Mouse (Mus musculus) myocyte (in vitro differentiated cells): ENCODE results near the gene Ccdc58.

Source experiments
- CEBPB ChIP-seq: IDR thresholded peaks from 2 replicates; pipeline ENCODE4 v1.6.1; 2011; ENCODE audit warnings: mild to moderate bottlenecking, moderate library complexity; ENCODE audit not compliant: poor library complexity, insufficient read depth, severe bottlenecking
- E2F4 ChIP-seq: IDR thresholded peaks from one replicate; pipeline ENCODE4 v1.6.1; 2011; ENCODE audit warnings: mild to moderate bottlenecking, control low read depth, moderate library complexity; ENCODE audit not compliant: insufficient read depth
- MAX ChIP-seq: IDR thresholded peaks from one replicate; pipeline ENCODE4 v1.6.1; 2011; ENCODE audit warnings: low read depth, mild to moderate bottlenecking, control low read depth
- MYOD1 ChIP-seq, 3 experiments: IDR thresholded peaks; one replicate each; pipeline ENCODE4 v1.6.1; 2011; ENCODE audit warnings: control low read depth in 2 of 3, low read depth in 2 of 3, mild to moderate bottlenecking in 2 of 3, moderate library complexity in 1 of 3; ENCODE audit not compliant: insufficient read length in 2 of 3, control insufficient read depth in 1 of 3
- MYOG ChIP-seq, 3 experiments: IDR thresholded peaks; one replicate each; pipeline ENCODE4 v1.6.1; 2011; ENCODE audit warnings: control low read depth in 2 of 3, low read depth in 2 of 3, mild to moderate bottlenecking in 2 of 3; ENCODE audit not compliant: insufficient read length in 2 of 3, control insufficient read depth in 1 of 3, insufficient read depth in 1 of 3
- POLR2A ChIP-seq: IDR thresholded peaks from one replicate; pipeline ENCODE4 v1.6.1; 2011; ENCODE audit warnings: low read depth, mild to moderate bottlenecking, control low read depth, moderate library complexity; ENCODE audit not compliant: insufficient read length
- POLR2AphosphoS2 ChIP-seq: IDR thresholded peaks from one replicate; pipeline ENCODE4 v1.6.1; 2011; ENCODE audit warnings: low read depth, control low read depth; ENCODE audit not compliant: insufficient read length
- REST ChIP-seq: IDR thresholded peaks from one replicate; pipeline ENCODE4 v1.6.1; 2011; ENCODE audit warnings: mild to moderate bottlenecking, control low read depth, moderate library complexity; ENCODE audit not compliant: insufficient read depth, insufficient read length
- SRF ChIP-seq: IDR thresholded peaks from one replicate; pipeline ENCODE4 v1.6.1; 2011; ENCODE audit warnings: low read depth; ENCODE audit not compliant: control insufficient read depth, insufficient read length
- TCF12 ChIP-seq: IDR thresholded peaks from one replicate; pipeline ENCODE4 v1.6.1; 2011; ENCODE audit warnings: mild to moderate bottlenecking, control low read depth; ENCODE audit not compliant: poor library complexity, insufficient read depth, severe bottlenecking
- TCF3 ChIP-seq: IDR thresholded peaks from one replicate; pipeline ENCODE4 v1.6.1; 2011; ENCODE audit warnings: low read depth, control low read depth; ENCODE audit not compliant: insufficient read length
- USF1 ChIP-seq: IDR thresholded peaks from one replicate; pipeline ENCODE4 v1.6.1; 2011; ENCODE audit warnings: low read depth, mild to moderate bottlenecking, control low read depth, moderate library complexity

GRCm38 (mm10) chr16:36054920-36055319, 16.6 kb upstream of the Ccdc58 start:
- no peak for TF ChIP-seq TCF3
- no peak for TF ChIP-seq E2F4
- TF ChIP-seq POLR2A = no peak
- no peak for TF ChIP-seq SRF
- TF ChIP-seq MAX = no peak
- no peak for TF ChIP-seq USF1
- TF ChIP-seq MYOG (IDR thresholded peaks at IDR 0.05; ENCODE audit: control insufficient read depth in 1 of 3, insufficient read depth in 1 of 3, insufficient read length in 2 of 3, low read depth in 2 of 3) = no peak
- TF ChIP-seq TCF12 = no peak
- no peak for TF ChIP-seq CEBPB
- TF ChIP-seq MYOD1 (IDR thresholded peaks at IDR 0.05; ENCODE audit: control insufficient read depth in 1 of 3, insufficient read length in 2 of 3, low read depth in 2 of 3) = no peak
- no peak for TF ChIP-seq REST
- no peak for TF ChIP-seq POLR2AphosphoS2
